Mouse (Mus musculus) liver, postnatal 0 days (tissue): ENCODE results near the gene Btbd8. TPM values are rescaled to one million over a fixed set of nuclear protein-coding genes. Genes with fewer than 3 reads are reported as not detected.

ENCODE experiments used
- ATAC-seq: fragments of 200-750 bp; cut with Nextera tagmentation; 2 replicates; pipeline ENCODE4 v1.8.0; 2017; ENCODE audit warnings: mild to moderate bottlenecking, moderate library complexity
- DNase-seq: peaks from one replicate; pipeline ENCODE4 v3.0.0-alpha.2; 2016
- H3K27ac ChIP-seq: fragments of 300-500 bp; sonication (generic); 2 replicates; pipeline ENCODE4 v1.5.1; 2014; ENCODE audit warnings: antibody characterized with exemption, moderate library complexity, mild to moderate bottlenecking, low read depth
- H3K27me3 ChIP-seq: fragments of 300-500 bp; sonication (generic); 2 replicates; pipeline ENCODE4 v1.6.1; 2014; ENCODE audit warnings: low read length, control low read depth, mixed read lengths; ENCODE audit not compliant: insufficient read depth
- H3K36me3 ChIP-seq: fragments of 300-500 bp; sonication (generic); replicated peaks from 2 replicates; pipeline ENCODE4 v1.6.1; 2014; ENCODE audit warnings: mild to moderate bottlenecking, control low read depth, low read length, moderate library complexity, mixed read lengths; ENCODE audit not compliant: insufficient read depth
- H3K4me1 ChIP-seq: fragments of 300-500 bp; sonication (generic); 2 replicates; pipeline ENCODE4 v1.6.1; 2014; ENCODE audit warnings: antibody characterized with exemption, mild to moderate bottlenecking, control low read depth; ENCODE audit not compliant: insufficient read depth
- H3K4me2 ChIP-seq: fragments of 300-500 bp; sonication (generic); 2 replicates; pipeline ENCODE4 v1.6.1; 2014; ENCODE audit warnings: low read depth, mild to moderate bottlenecking, low read length, moderate library complexity, mixed read lengths
- H3K4me3 ChIP-seq: fragments of 300-500 bp; sonication (generic); 2 replicates; pipeline ENCODE4 v1.5.1; 2014; ENCODE audit warnings: low read depth, low read length
- H3K9ac ChIP-seq: fragments of 300-500 bp; sonication (generic); replicated peaks from 2 replicates; pipeline ENCODE4 v1.6.1; 2014; ENCODE audit warnings: mild to moderate bottlenecking, moderate library complexity
- H3K9me3 ChIP-seq: fragments of 300-500 bp; sonication (generic); 2 replicates; pipeline ENCODE4 v1.6.1; 2016; ENCODE audit warnings: mild to moderate bottlenecking, control low read depth, low read length, mixed read lengths
- CTCF ChIP-seq: sonication (generic); IDR thresholded peaks from 2 replicates; pipeline ENCODE4 v1.5.1; 2016; ENCODE audit warnings: antibody characterized with exemption, low read depth
- EP300 ChIP-seq: IDR thresholded peaks from 2 replicates; pipeline ENCODE4 v1.6.1; 2016; ENCODE audit warnings: antibody characterized with exemption, low read depth, mild to moderate bottlenecking
- WGBS: fragments of 180-500 bp; shearing (Covaris S2); extraction: QIAGEN DNeasy Blood & Tissue Kit; methylation state at CpG from one replicate; pipeline ENCODE4 v1.1.7; 2014; ENCODE audit not compliant: insufficient replicate concordance; 5-methylcytosine and 5-hydroxymethylcytosine counted together
- polyA plus RNA-seq: library from polyadenylated mRNA; unstranded; fragments of >200 nt; fragmentation: Nextera tagmentation; extraction: Ambion mirVana; gene quantifications from 2 replicates; pipeline ENCODE4 v1.2.1, GENCODE M21; 2015

The Btbd8 gene
- polyA plus RNA-seq, 1 experiment from 2014 or later, result 1.5 TPM

GRCm38 (mm10) chr5:107467098-107467497 lies 29.3 kb downstream of the Btbd8 start:
- no peaks in the 10 kb centered on the region for H3K27me3 ChIP-seq
- WGBS, result 77% methylated on average over 4 of the region's 4 CpGs
- H3K9me3 ChIP-seq, result no peaks in the 10 kb centered on the region
- no peak for TF ChIP-seq CTCF
- TF ChIP-seq EP300, result no peak
- H3K4me1 ChIP-seq, result no peaks in the 10 kb centered on the region
- ATAC-seq (no peak), DNase-seq (no peak)
- no peak overlapping the region for H3K4me2 ChIP-seq
- no peaks in the 10 kb centered on the region for H3K36me3 ChIP-seq
- no peak overlapping the region for H3K4me3 ChIP-seq
- H3K27ac ChIP-seq, result no peak overlapping the region
- H3K9ac ChIP-seq, result no peak overlapping the region

DNA sequence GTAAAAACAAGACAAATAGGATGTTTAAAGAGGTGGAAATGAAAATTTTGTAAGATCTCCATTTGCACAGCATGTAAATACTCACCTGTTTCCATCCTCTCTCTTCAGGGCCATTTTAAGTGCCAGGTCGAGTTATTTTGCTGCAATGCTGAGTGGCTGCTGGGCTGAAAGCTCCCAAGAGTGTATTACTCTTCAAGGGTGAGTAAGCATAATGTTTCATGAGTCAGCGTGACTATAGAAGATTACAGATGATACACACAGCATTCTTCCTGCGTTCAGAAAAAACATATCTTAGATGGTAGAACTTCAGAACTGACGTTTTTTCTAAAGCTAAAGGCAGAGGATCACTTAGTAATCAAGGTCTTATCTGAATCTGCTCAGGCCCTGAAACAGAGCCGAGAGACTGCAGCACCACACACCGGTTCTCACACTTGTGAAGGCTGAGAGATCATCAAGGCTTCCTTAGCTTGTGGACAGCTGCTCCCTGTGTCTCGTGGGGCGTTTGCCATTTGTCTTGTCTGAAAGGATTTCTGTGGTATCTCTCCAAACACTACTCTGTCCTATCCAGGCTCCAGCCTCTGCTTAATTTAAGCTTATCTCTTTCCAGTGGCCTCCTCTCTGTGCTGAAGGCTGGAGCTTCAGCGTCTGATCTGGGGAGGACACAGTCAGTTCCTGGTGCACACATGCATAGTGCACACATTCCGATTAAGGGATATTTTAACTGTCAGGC lies 33.0 kb downstream of the Btbd8 start:
- TF ChIP-seq CTCF, result no peak
- TF ChIP-seq EP300, result no peak; the same call in 1 of the 2 replicates
- ATAC-seq, result peak; percentile 91
- H3K36me3 ChIP-seq, result no peaks in the 10 kb centered on the region
- peak; percentile 14 for DNase-seq
- no peaks in the 10 kb centered on the region for H3K4me1 ChIP-seq
- peak overlapping the region; percentile 35; the same call in 1 of the 2 replicates for H3K9ac ChIP-seq
- no peaks in the 10 kb centered on the region for H3K27me3 ChIP-seq
- 52% methylated on average over 10 of the region's 10 CpGs for WGBS
- H3K27ac ChIP-seq, result peak overlapping the region; percentile 79
- H3K9me3 ChIP-seq, result no peaks in the 10 kb centered on the region
- H3K4me3 ChIP-seq, result no peak overlapping the region; the same call in 1 of the 2 replicates
- H3K4me2 ChIP-seq, result peak overlapping the region; percentile 52

DNA sequence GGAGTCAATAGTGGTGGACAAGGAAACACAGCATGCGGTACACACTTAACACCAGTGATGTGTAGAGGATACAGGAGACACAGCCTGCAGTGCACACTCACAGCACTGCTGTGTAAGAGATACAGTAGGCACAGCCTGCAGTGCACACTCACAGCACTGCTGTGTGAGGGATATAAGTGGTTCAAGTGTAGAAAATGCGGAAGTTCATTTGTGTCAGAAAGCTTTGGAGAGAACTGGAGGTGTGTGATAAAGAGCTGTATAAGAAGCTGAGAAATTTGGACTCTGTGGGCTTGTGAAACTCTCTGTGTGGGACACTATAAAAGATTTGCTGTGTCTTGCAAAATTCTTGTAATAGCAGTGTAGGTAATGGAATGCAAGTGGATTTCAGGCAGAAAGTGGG lies 42.4 kb downstream of the Btbd8 start:
- Histone ChIP-seq H3K4me3 (no peak overlapping the region), H3K4me2 (no peak overlapping the region), H3K9me3 (no peaks in the 10 kb centered on the region), H3K36me3 (no peaks in the 10 kb centered on the region), H3K27me3 (no peaks in the 10 kb centered on the region), H3K9ac (no peak overlapping the region), H3K27ac (no peak overlapping the region), H3K4me1 (no peaks in the 10 kb centered on the region)
- TF ChIP-seq CTCF (no peak), EP300 (no peak)
- DNase-seq, result no peak
- 75% methylated on average over 2 of the region's 2 CpGs for WGBS
- no peak for ATAC-seq

DNA sequence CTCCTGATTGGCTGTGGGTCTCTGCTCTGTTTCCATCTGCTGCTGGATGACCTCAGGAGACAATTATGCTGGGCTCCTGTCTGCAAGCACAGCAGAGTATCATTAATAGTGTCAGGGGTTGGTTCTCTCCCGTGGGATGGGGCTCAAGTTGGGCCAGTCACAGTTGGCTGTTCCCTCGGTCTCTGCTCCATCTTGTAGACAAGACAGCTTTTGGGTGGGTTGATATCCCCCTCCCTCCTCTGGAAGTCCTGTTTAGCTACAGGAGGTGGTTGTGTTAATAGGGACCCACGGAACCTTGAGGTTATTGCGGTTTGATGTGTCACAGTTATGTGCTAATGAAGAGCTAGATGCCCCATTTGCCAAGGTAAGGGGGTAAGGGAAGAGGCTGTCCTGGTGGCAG lies 51.2 kb downstream of the Btbd8 start:
- TF ChIP-seq EP300 (no peak), CTCF (no peak)
- no peak for ATAC-seq

GRCm38 (mm10) chr5:107491036-107491435 lies 53.2 kb downstream of the Btbd8 start:
- H3K4me1 ChIP-seq, result no peaks in the 10 kb centered on the region
- no peak overlapping the region for H3K9ac ChIP-seq
- WGBS, result 84% methylated on average over 9 of the region's 9 CpGs
- H3K4me2 ChIP-seq, result no peak overlapping the region
- no peak for ATAC-seq
- H3K36me3 ChIP-seq, result 0 out of 2 replicates have a peak, but pooled peaks cover 2% of the 10 kb centered on the region
- H3K9me3 ChIP-seq, result peaks cover 2% of the 10 kb centered on the region; the same call in 1 of the 2 replicates
- DNase-seq, result no peak
- H3K4me3 ChIP-seq, result no peak overlapping the region
- TF ChIP-seq CTCF (no peak), EP300 (no peak)
- H3K27me3 ChIP-seq, result no peaks in the 10 kb centered on the region
- no peak overlapping the region for H3K27ac ChIP-seq

More for the DNA sequence above, 51.2 kb downstream of the Btbd8 start:
- Histone ChIP-seq H3K36me3 (0 out of 2 replicates have a peak, but pooled peaks cover 2% of the 10 kb centered on the region), H3K9me3 (no peaks in the 10 kb centered on the region), H3K4me2 (no peak overlapping the region), H3K27ac (no peak overlapping the region), H3K4me3 (no peak overlapping the region), H3K4me1 (no peaks in the 10 kb centered on the region), H3K27me3 (no peaks in the 10 kb centered on the region), H3K9ac (no peak overlapping the region)
- 59% methylated on average over 4 of the region's 4 CpGs for WGBS
- no peak for DNase-seq

DNA sequence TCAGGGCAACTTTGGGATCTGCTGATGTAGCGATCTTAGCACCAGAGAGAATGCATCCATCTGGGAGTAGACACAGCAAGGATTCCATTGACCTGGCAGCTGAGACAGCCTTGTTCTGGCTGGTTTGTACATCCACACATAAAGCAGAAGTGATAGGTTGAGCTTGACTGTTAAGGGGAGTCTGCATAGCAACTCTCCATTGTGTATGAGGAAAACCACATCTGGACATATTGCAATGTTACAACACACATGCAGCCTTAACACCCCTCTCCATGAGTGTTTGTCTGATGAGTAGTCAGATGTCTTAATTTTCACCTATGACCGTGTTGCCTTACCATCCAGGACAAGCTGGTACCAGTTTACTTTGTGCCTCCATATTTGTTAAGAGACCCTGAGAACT lies 54.7 kb downstream of the Btbd8 start:
- Histone ChIP-seq H3K36me3 (0 out of 2 replicates have a peak, but pooled peaks cover 2% of the 10 kb centered on the region), H3K27ac (no peak overlapping the region), H3K9ac (no peak overlapping the region), H3K27me3 (no peaks in the 10 kb centered on the region), H3K4me1 (no peaks in the 10 kb centered on the region), H3K4me3 (no peak overlapping the region), H3K4me2 (no peak overlapping the region), H3K9me3 (peaks cover 2% of the 10 kb centered on the region; the same call in 1 of the 2 replicates)
- TF ChIP-seq CTCF, result no peak
- TF ChIP-seq EP300, result no peak
- ATAC-seq (no peak), DNase-seq (no peak)
- 82% methylated on average over 2 of the region's 2 CpGs for WGBS
